Mouse (Mus musculus): ENCODE measurements around the gene Apoc2. TPM values are rescaled to one million over a fixed set of nuclear protein-coding genes. Genes with fewer than 3 reads are reported as not detected.

Gene Apoc2
- polyA plus RNA-seq, 2 experiments: 1.2 TPM; not detected in 1

DNA sequence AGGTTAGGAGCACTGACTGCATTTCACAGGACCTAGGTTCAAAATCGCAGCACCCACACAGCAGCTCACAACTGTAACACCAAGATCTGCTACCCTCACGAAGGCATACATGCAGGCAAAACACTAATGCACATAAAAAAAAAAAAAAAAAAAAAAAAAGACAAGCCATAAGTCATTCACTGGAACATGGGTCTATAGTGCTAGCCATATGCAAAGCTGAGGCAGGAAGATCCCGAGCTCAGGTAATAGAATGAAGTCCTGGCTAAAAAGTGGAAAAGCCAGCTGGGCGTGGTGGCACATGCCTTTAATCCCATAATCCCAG is 22.0 kb upstream of the Apoc2 start:
- peaks cover 16% of the 10 kb centered on the region for H3K4me1 ChIP-seq (ENCODE audit: control insufficient read depth, insufficient read depth, low read length)
- peaks cover 23% of the 10 kb centered on the region for H3K36me3 ChIP-seq (ENCODE audit: control insufficient read depth, insufficient read depth, low read length)
- ATAC-seq (ENCODE audit: low FRiP score, low read depth) (no peak), DNase-seq (ENCODE audit: low spot score) (no peak)
- no peak overlapping the region for H3K4me3 ChIP-seq (replicated peaks; ENCODE audit: low read length)
- H3K4me2 ChIP-seq (replicated peaks; ENCODE audit: low read depth, low read length, severe bottlenecking): no peak overlapping the region
- no peak overlapping the region for H3K9ac ChIP-seq (ENCODE audit: low read depth, low read length, severe bottlenecking)
- H3K27me3 ChIP-seq (ENCODE audit: control insufficient read depth, insufficient read depth, low read length): no peaks in the 10 kb centered on the region
- H3K9me3 ChIP-seq (ENCODE audit: control insufficient read depth, low read length): no peaks in the 10 kb centered on the region; the same call in 1 of the 2 replicates
- TF ChIP-seq POLR2A (IDR thresholded peaks at IDR 0.05; ENCODE audit: borderline replicate concordance, extremely low read depth, insufficient read depth, insufficient read length): no peak
- no peak overlapping the region for H3K27ac ChIP-seq (replicated peaks; ENCODE audit: low read depth, low read length)
- 78% methylated on average over 4 of the region's 4 CpGs for WGBS

DNA sequence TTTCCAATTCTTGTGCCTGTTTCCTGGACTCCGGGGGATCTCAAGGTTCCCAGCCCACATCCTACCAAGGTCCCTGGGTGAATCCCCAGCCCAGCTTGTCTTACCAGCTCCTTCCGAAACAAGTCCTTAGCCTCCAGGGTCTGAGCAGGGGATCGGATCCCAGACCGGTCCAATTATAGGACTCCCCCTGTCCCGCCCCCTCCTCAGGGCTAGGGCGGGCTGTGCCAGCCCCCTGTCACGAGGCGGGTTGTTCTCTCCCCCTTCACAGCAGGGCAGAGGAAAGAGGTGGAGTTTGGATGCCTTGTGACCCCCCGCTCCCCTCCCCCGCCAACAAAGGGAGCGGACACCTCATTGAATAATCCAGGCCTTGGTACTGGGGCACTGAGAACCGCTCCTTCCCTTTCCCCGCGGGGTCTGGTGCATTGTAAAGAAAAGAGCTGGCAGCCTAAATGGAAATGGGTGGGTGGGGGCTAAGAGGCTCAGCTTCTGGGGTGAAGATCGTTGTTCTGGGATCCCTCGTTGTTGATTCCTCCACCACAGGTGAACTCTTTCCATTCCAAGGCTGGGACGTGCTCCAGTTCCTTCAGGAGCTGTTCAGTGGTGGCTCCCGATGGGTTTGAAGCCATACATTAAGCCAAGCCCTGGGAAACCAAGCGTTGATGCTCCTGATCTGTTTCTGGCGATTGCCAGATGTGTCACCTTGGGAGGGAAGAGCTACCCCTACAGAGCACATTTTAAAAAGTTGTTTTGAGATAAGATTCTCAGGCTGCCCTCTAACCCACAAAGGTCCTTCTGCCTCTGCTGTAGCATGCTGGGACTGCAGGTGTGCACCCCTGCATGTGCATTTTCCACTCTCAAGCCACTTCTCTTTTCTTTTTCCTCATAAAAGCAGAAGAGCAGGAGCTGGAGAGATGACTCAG is 21.4 kb upstream of the Apoc2 start, which contains the start of gene Apoe:
Gene Apoe, minus strand, starts transcription at position 282 of the 920 bp plus-strand sequence.
- DNase-seq (ENCODE audit: low spot score): peak; percentile 16
- WGBS: 2% methylated on average over 20 of the region's 20 CpGs
- Histone ChIP-seq H3K4me1 (ENCODE audit: control insufficient read depth, insufficient read depth, low read length) (peaks cover 16% of the 10 kb centered on the region), H3K9ac (ENCODE audit: low read depth, low read length, severe bottlenecking) (peak within 1 kb of the TSS; percentile 53), H3K27me3 (ENCODE audit: control insufficient read depth, insufficient read depth, low read length) (no peaks in the 10 kb centered on the region), H3K9me3 (ENCODE audit: control insufficient read depth, low read length) (no peaks in the 10 kb centered on the region; the same call in 1 of the 2 replicates), H3K27ac (replicated peaks; ENCODE audit: low read depth, low read length) (no peak within 1 kb of the TSS), H3K36me3 (ENCODE audit: control insufficient read depth, insufficient read depth, low read length) (peaks cover 16% of the 10 kb centered on the region), H3K4me2 (replicated peaks; ENCODE audit: low read depth, low read length, severe bottlenecking) (peak within 1 kb of the TSS; percentile 73), H3K4me3 (replicated peaks; ENCODE audit: low read length) (peak within 1 kb of the TSS; percentile 31)
- ATAC-seq (ENCODE audit: low FRiP score, low read depth): peak; percentile 47; the same call in 1 of the 2 replicates
- no peak for TF ChIP-seq POLR2A (IDR thresholded peaks at IDR 0.05; ENCODE audit: borderline replicate concordance, extremely low read depth, insufficient read depth, insufficient read length)

DNA sequence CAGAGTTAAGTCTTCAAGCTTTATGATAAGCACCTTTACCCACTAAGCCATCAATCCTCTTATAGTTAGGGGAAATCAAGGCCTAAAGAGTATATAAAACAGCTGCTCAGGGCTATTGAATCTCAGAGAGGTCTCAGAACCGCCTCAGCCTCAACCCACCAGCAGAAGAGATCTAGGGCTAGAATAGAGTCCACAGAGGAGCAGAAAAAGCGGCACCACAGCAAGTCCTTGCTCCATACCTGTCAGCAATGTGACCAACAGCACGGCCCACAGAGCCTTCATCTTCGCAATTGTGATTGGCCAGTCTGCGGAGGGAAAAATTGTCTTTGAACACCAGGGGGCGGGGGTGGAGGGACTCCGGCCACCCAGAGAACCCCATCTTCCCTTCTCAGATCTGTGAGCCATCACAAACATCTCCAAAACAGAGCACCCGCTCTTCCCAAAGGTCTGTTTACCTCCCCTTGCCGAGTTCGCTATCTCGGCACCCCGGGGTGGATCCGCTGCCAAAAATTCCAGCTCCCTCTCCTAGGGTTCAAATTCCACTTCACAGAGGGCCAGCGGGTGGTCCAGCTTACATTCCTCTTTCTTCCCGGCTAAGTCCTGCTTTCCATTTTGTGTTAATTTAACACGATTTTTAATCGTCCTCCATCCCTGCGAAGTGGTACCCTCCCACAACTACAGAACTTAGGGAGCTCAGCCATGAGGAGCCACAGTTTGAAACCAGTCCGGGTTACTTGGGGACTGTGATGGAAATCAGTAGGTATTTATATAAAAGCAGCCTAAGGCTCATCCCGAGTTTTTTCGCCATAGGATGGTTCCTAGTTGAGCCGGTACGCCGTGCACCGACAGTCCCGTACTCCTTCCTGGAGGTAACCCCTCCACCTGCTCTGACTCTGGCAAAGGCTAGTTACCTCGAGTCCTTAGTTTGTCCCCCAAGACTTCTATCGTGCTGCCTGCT is 20.5 kb upstream of the Apoc2 start:
- ATAC-seq (ENCODE audit: low FRiP score, low read depth) (no peak), DNase-seq (ENCODE audit: low spot score) (peak; percentile 15)
- peaks cover 16% of the 10 kb centered on the region for H3K4me1 ChIP-seq (ENCODE audit: control insufficient read depth, insufficient read depth, low read length)
- no peak for TF ChIP-seq POLR2A (IDR thresholded peaks at IDR 0.05; ENCODE audit: borderline replicate concordance, extremely low read depth, insufficient read depth, insufficient read length)
- peaks cover 15% of the 10 kb centered on the region for H3K36me3 ChIP-seq (ENCODE audit: control insufficient read depth, insufficient read depth, low read length)
- H3K27me3 ChIP-seq (ENCODE audit: control insufficient read depth, insufficient read depth, low read length): no peaks in the 10 kb centered on the region
- H3K9me3 ChIP-seq (ENCODE audit: control insufficient read depth, low read length): no peaks in the 10 kb centered on the region; the same call in 1 of the 2 replicates
- peak overlapping the region; percentile 53 for H3K9ac ChIP-seq (ENCODE audit: low read depth, low read length, severe bottlenecking)
- no peak overlapping the region for H3K27ac ChIP-seq (replicated peaks; ENCODE audit: low read depth, low read length)
- H3K4me2 ChIP-seq (replicated peaks; ENCODE audit: low read depth, low read length, severe bottlenecking): peak overlapping the region; percentile 73
- peak overlapping the region; percentile 31 for H3K4me3 ChIP-seq (replicated peaks; ENCODE audit: low read length)
- WGBS: 3% methylated on average over 28 of the region's 28 CpGs

GRCm38 (mm10) chr7:19696336-19696873 is 18.7 kb upstream of the Apoc2 start:
- H3K27ac ChIP-seq (replicated peaks; ENCODE audit: low read depth, low read length): no peak overlapping the region
- H3K9me3 ChIP-seq (ENCODE audit: control insufficient read depth, low read length): no peaks in the 10 kb centered on the region; the same call in 1 of the 2 replicates
- no peaks in the 10 kb centered on the region for H3K27me3 ChIP-seq (ENCODE audit: control insufficient read depth, insufficient read depth, low read length)
- H3K4me3 ChIP-seq (replicated peaks; ENCODE audit: low read length): no peak overlapping the region
- 93% methylated on average over 34 of the region's 34 CpGs for WGBS
- H3K4me2 ChIP-seq (replicated peaks; ENCODE audit: low read depth, low read length, severe bottlenecking): no peak overlapping the region
- H3K9ac ChIP-seq (ENCODE audit: low read depth, low read length, severe bottlenecking): no peak overlapping the region
- peaks cover 3% of the 10 kb centered on the region; the same call in 1 of the 2 replicates for H3K36me3 ChIP-seq (ENCODE audit: control insufficient read depth, insufficient read depth, low read length)
- H3K4me1 ChIP-seq (ENCODE audit: control insufficient read depth, insufficient read depth, low read length): peaks cover 16% of the 10 kb centered on the region
- DNase-seq (ENCODE audit: low spot score) (no peak), ATAC-seq (ENCODE audit: low FRiP score, low read depth) (no peak)
- no peak for TF ChIP-seq POLR2A (IDR thresholded peaks at IDR 0.05; ENCODE audit: borderline replicate concordance, extremely low read depth, insufficient read depth, insufficient read length)
